Mouse (Mus musculus) left cerebral cortex, postnatal 10 days (tissue): ENCODE results near the gene Gm6588. TPM values are rescaled to one million over a fixed set of nuclear protein-coding genes. Genes with fewer than 3 reads are reported as not detected.
"Not testable (repeated sequence)": the region's sequence is repeated elsewhere in the genome, so short reads cannot be mapped to it uniquely, and the experiment has no call there.

Experiments used
- DNase-seq, 2 experiments: peaks; one replicate each; pipeline ENCODE4 v3.0.0; 2021 to 2022; ENCODE audit warnings: low spot score in 2 of 2, mixed read lengths in 1 of 2; ENCODE audit errors: extremely low spot score in 1 of 2
- intact Hi-C: fragments of 180-260 bp; cut with DNase I; formaldehyde crosslinking; loops from one replicate; pipeline ENCODE4 v1.15.1; 2025
- total RNA-seq, 2 experiments: library from RNA; stranded (reverse); gene quantifications; 2 replicates each; pipeline ENCODE4 v1.2.3; 2021

Gene Gm6588
- total RNA-seq, result not detected

GRCm38 (mm10) chr5:112448747-112449440 is at the start of gene Gm6588:
Gene Gm6588, plus strand, starts transcription at chr5:112449426.
- peak in 1 of 2 experiments; percentile 32 for DNase-seq
- intact Hi-C loops, result no loop called here

- DNase-seq, result no peak
- intact Hi-C loops, result no loop called here
These were observed 46.8 kb upstream of the Gm6588 start for GRCm38 (mm10) chr5:112402437-112402836.

GRCm38 (mm10) chr5:112406017-112406416 is 43.2 kb upstream of the Gm6588 start:
- no peak for DNase-seq
- intact Hi-C loops, result no loop called here

GRCm38 (mm10) chr5:112409274-112409673 is 40.0 kb upstream of the Gm6588 start:
- no peak for DNase-seq
- intact Hi-C loops, result no loop called here

- intact Hi-C loops, result no loop called here
- DNase-seq, result no peak
These were observed 38.2 kb upstream of the Gm6588 start for GRCm38 (mm10) chr5:112411072-112411471.

GRCm38 (mm10) chr5:112411514-112412335 is 37.5 kb upstream of the Gm6588 start:
- intact Hi-C loops, result no loop called here
- peak in 1 of 2 experiments; percentile 69 for DNase-seq

- intact Hi-C loops, result not testable (repeated sequence)
- DNase-seq, result peak in 1 of 2 experiments; percentile 14
These were observed 36.4 kb upstream of the Gm6588 start for GRCm38 (mm10) chr5:112412781-112413180.

GRCm38 (mm10) chr5:112416673-112417072 is 32.6 kb upstream of the Gm6588 start:
- DNase-seq, result peak in 1 of 2 experiments; percentile 21

GRCm38 (mm10) chr5:112418023-112418422 is 31.2 kb upstream of the Gm6588 start:
- intact Hi-C loops, result no loop called here
- DNase-seq, result peak in 1 of 2 experiments; percentile 26

More at GRCm38 (mm10) chr5:112416673-112417072, 32.6 kb upstream of the Gm6588 start:
- intact Hi-C loops, result no loop called here

GRCm38 (mm10) chr5:112419535-112419934 is 29.7 kb upstream of the Gm6588 start:
- intact Hi-C loops, result no loop called here

GRCm38 (mm10) chr5:112426635-112427034 is 22.6 kb upstream of the Gm6588 start:
- intact Hi-C loops, result loop anchor here (2.0 to 5.0 kb wide), 2 partner anchors 84 to 186 kb away; partner anchors contain the start of genes Hps4 and Srrd

More at GRCm38 (mm10) chr5:112419535-112419934, 29.7 kb upstream of the Gm6588 start:
- peak in 1 of 2 experiments; percentile 43 for DNase-seq

GRCm38 (mm10) chr5:112427283-112427682 is 21.9 kb upstream of the Gm6588 start:
- intact Hi-C loops, result loop anchor here (2.0 to 5.0 kb wide), 2 partner anchors 85 to 186 kb away; partner anchors contain the start of genes Hps4 and Srrd

More at GRCm38 (mm10) chr5:112426635-112427034, 22.6 kb upstream of the Gm6588 start:
- peak in 1 of 2 experiments; percentile 21 for DNase-seq

GRCm38 (mm10) chr5:112428944-112429343 is 20.3 kb upstream of the Gm6588 start:
- intact Hi-C loops, result loop anchor here (5.0 kb wide), 1 partner anchor 87 kb away; the partner anchor contains the start of genes Hps4 and Srrd
- DNase-seq, result peak; percentile 38 to 79

More at GRCm38 (mm10) chr5:112427283-112427682, 21.9 kb upstream of the Gm6588 start:
- peak; percentile 65 to 82 for DNase-seq

- intact Hi-C loops, result loop anchor here (10.0 kb wide), 1 partner anchor 434 kb away; no protein-coding TSS in a partner anchor
- DNase-seq, result peak in 1 of 2 experiments; percentile 24
These were observed 18.0 kb upstream of the Gm6588 start for GRCm38 (mm10) chr5:112431120-112431775.

GRCm38 (mm10) chr5:112432033-112432432 is 17.2 kb upstream of the Gm6588 start:
- intact Hi-C loops, result loop anchor here (10.0 kb wide), 1 partner anchor 433 kb away; no protein-coding TSS in a partner anchor
- DNase-seq, result peak in 1 of 2 experiments; percentile 19

GRCm38 (mm10) chr5:112433004-112433403 is 16.2 kb upstream of the Gm6588 start:
- DNase-seq, result peak; percentile 78 to 81
- intact Hi-C loops, result loop anchor here (10.0 kb wide), 1 partner anchor 432 kb away; no protein-coding TSS in a partner anchor

GRCm38 (mm10) chr5:112438535-112438934 is 10.7 kb upstream of the Gm6588 start:
- intact Hi-C loops, result loop anchor here (10.0 kb wide), 1 partner anchor 426 kb away; no protein-coding TSS in a partner anchor
- peak in 1 of 2 experiments; percentile 29 for DNase-seq

- intact Hi-C loops, result no loop called here
- DNase-seq, result peak in 1 of 2 experiments; percentile 13
These were observed 3.9 kb downstream of the Gm6588 start for GRCm38 (mm10) chr5:112453088-112453487.
